Mouse (Mus musculus) liver, embryonic 14.5 days (tissue): Measurements from ENCODE around the gene Il22ra1.

Experiments used
- CTCF ChIP-seq: IDR thresholded peaks from 2 replicates; pipeline ENCODE4 v1.5.1; 2016; ENCODE audit warnings: antibody characterized with exemption, low read depth, control low read depth
- EP300 ChIP-seq: IDR thresholded peaks from 2 replicates; pipeline ENCODE4 v1.6.1; 2016; ENCODE audit warnings: antibody characterized with exemption, low read depth

- TF ChIP-seq CTCF = no peak
- no peak for TF ChIP-seq EP300
These were observed 46.5 kb downstream of the Il22ra1 start for GRCm38 (mm10) chr4:135774496-135774895.
